Mouse (Mus musculus) heart, postnatal 10 days (tissue): ENCODE measurements around the gene Itga9. TPM values are rescaled to one million over a fixed set of nuclear protein-coding genes. Genes with fewer than 3 reads are reported as not detected.

Experiments used
- DNase-seq, 2 experiments: peaks; one replicate each; pipeline ENCODE4 v3.0.0; 2021
- intact Hi-C: fragments of 180-260 bp; cut with DNase I; formaldehyde crosslinking; loops from one replicate; pipeline ENCODE4 v1.15.1; 2025
- total RNA-seq, 2 experiments: library from RNA; stranded (reverse); gene quantifications; 2 replicates each; pipeline ENCODE4 v1.2.3; 2021

Itga9 gene
- total RNA-seq, 2 experiments from 2014 or later: 107 to 121 TPM

DNA sequence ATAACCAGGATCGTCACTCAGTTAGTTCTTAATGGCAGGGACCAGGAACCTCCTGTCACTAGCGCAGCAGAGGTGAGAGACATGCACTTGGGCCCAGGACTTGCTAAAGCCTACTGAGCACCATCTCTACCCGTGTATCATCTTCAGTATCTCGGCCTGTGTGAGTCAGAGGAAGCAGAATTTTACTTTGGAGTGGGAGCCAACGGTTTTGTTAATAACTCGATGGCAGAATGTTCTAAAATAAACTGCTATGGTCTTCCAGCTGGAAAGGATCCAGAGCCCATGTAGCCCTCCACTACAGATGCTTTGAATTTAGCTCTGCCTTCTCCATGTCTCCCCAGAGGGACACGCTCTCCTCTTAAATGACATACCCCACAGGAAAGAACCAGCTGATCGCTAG is 75.7 kb downstream of the Itga9 start:
- intact Hi-C loops: loop anchor here (5.0 kb wide), 1 partner anchor 190 kb away; no protein-coding TSS in a partner anchor
- DNase-seq: peak in 1 of 2 experiments; percentile 9

DNA sequence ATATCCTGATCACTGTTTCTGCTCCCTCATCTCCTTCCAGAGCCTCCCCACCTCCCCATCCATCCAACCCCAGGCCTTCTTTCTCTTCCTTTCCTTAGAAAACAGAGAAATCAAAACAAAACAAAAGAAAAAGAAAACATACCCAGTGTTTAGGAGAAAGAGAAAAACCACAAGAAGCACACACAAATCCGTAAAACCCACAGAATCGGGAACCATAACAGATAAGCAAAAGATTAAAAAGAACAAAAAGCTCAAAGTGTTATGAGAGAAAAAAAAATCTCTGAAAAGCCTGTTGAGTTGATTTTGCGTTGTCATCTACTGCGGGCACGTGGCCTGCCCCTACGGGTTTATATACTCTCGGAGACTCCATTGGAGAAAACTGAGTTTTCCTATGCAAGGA is 77.0 kb downstream of the Itga9 start:
- intact Hi-C loops: loop anchor here (5.0 kb wide), 1 partner anchor 189 kb away; no protein-coding TSS in a partner anchor
- DNase-seq: no peak

GRCm38 (mm10) chr9:118684343-118684742 is 77.9 kb downstream of the Itga9 start:
- DNase-seq: no peak
- intact Hi-C loops: loop anchor here (2.0 to 5.0 kb wide), 2 partner anchors 78 to 188 kb away; partner anchors contain the start of gene Itga9

DNA sequence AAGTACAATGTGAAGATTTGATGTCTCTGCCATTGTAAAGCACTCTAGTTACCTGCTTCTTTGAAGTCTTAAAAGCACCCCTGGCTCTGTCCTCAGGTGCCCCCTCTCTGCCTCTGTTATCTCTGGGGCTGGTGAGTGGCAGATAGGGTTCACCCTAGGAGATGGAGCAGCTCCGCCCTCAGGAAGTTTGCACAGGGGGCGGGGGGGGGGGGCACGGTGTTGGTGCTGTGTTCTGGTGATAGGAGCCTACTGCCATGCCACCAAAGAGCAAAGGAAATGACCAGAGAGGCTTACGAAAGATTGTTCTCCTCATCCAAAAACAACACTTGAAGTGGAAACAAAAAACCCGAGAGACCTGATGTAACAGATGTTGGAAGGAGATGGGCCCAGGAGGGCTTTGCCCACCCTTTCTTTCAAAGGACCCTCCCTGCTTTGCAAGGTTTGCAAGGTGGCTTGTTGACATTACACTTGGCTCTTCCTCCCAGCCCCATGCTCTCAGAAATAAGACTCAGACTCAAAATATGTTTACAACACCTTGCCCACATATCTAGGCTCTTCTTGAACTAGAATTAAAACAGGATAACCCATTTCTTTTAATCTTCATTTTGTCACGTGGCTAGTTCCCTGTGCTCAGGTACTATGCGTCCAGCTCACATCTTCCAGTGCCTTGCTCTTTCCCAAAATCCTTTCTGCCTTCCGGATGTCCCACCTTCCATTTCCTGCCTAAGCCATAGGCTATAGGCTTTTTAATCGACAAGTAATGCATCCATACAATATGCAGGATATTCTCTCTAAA is 79.9 kb downstream of the Itga9 start:
- DNase-seq: no peak
- intact Hi-C loops: no loop called here

GRCm38 (mm10) chr9:118688248-118688647 is 81.8 kb downstream of the Itga9 start:
- intact Hi-C loops: no loop called here
- no peak for DNase-seq

DNA sequence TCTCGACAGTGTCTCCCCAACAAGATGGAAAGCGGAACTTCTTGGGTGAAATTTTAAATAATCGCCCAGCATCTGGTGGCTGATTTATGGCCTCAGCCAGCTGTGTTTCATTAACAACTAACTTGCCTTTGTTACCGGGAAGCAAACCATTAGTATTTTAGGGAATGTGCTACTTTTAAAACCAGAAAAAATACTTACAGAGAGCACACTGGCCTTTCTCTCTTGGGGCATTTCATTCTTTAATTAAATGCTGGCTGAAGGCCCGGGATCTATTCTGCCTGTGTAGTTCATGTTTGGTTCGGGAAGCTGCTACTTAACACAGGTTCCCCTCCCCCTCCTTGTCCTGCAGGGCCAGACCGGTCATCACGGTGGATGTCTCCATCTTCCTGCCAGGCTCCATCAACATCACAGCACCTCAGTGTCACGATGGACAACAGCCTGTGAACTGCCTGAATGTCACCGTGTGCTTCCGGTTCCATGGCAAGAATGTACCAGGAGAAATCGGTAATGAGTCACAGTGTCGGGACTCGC is 82.5 kb downstream of the Itga9 start:
- peak in 1 of 2 experiments; percentile 48 for DNase-seq
- intact Hi-C loops: no loop called here

GRCm38 (mm10) chr9:118693256-118693655 is 86.8 kb downstream of the Itga9 start:
- peak; percentile 84 to 90 for DNase-seq
- intact Hi-C loops: no loop called here

- intact Hi-C loops: no loop called here
- DNase-seq: peak; percentile 67 to 71
These were observed 87.9 kb downstream of the Itga9 start for GRCm38 (mm10) chr9:118694420-118694825.

DNA sequence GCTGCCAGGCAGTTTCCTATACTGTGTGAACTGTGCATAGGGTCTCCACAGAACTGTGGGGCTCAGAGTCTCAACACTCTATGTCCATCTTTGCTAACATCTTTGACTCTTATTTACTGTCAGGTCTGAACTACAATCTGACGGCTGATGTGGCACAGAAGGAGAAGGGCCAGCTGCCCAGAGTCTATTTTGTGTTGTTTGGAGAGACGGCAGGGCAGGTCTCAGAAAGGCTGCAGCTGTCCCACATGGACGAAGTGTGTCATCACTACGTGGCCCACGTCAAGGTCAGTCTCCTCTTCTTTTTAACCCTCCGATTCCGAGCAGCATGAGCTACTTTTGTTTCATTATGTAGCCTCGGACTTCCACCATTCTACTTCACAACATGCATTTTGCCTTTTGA is 91.7 kb downstream of the Itga9 start:
- intact Hi-C loops: no loop called here
- DNase-seq: no peak

DNA sequence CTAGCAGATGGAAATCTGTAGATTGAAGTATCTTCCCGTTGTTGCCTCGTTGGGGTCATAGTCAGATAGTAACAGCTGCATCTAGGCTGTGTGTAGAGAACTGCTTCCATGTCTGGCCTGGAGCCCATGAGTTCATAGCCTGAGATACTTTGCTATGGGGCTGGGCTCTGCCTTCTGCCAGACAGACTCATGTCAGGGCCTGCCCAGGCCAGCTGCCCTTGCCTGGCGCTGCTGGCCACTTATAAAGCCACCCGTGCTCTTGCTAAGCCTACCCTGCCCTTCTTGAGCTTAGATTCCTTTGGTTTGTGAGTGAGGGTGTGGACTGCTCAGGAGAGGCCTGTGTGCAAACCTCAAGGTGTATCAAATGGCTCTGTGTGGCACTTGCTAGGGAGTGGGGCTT is 93.2 kb downstream of the Itga9 start:
- intact Hi-C loops: no loop called here

DNA sequence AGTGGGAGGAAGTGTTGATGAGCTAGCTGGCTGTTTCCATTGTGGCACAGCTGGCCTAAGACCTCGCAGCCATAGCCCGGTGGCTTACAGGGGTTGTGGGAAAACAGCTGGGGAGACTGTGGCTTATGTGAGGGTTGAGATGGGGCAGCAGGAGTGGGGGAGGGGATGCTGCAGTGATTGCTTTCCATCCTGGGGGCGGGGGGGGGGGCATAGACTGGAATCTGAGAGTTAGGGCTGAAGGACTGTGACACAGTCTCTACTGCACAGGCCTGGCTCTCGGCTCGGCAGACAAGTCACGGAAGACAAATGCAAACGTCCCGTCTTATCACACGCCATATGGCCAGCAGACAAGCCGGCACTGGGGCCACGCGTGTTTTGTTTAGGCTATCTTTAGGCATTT is 94.4 kb downstream of the Itga9 start:
- intact Hi-C loops: no loop called here
- DNase-seq: no peak

More for the DNA sequence above, 93.2 kb downstream of the Itga9 start:
- DNase-seq: peak in 1 of 2 experiments; percentile 54

- intact Hi-C loops: no loop called here
- DNase-seq: no peak
These were observed 95.3 kb downstream of the Itga9 start for GRCm38 (mm10) chr9:118701791-118702190.

- intact Hi-C loops: no loop called here
- DNase-seq: no peak
These were observed 96.7 kb downstream of the Itga9 start for GRCm38 (mm10) chr9:118703146-118703545.

GRCm38 (mm10) chr9:118705381-118706074 is 99.0 kb downstream of the Itga9 start:
- DNase-seq: no peak
- intact Hi-C loops: no loop called here

GRCm38 (mm10) chr9:118706176-118706975 is 99.9 kb downstream of the Itga9 start:
- peak in 1 of 2 experiments; percentile 58 for DNase-seq
- intact Hi-C loops: no loop called here

- intact Hi-C loops: no loop called here
- no peak for DNase-seq
These were observed 104.1 kb downstream of the Itga9 start for GRCm38 (mm10) chr9:118710625-118711024.

DNA sequence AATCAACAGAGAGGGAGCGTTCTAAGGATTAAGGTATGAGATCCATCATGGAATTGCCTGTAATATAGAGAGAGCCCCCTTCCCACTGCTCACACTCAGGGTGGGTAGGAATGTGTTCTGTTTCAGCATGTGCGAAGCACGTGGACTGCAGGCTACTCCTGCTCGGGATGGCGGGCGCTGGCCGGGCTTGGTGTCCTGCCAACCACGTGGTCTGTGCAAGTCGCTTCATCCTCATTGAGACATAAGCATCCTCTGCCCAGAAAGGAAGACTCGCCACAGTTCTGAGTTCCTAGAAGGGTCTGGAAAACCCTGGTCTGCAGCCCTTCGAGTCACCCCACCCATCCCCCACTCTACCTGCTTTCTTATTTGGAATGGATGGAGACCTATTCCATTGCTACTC is 105.3 kb downstream of the Itga9 start:
- intact Hi-C loops: no loop called here
- DNase-seq: no peak

GRCm38 (mm10) chr9:118713515-118713914 is 107.0 kb downstream of the Itga9 start:
- DNase-seq: no peak
- intact Hi-C loops: no loop called here

GRCm38 (mm10) chr9:118714536-118714935 is 108.0 kb downstream of the Itga9 start:
- intact Hi-C loops: no loop called here
- no peak for DNase-seq

DNA sequence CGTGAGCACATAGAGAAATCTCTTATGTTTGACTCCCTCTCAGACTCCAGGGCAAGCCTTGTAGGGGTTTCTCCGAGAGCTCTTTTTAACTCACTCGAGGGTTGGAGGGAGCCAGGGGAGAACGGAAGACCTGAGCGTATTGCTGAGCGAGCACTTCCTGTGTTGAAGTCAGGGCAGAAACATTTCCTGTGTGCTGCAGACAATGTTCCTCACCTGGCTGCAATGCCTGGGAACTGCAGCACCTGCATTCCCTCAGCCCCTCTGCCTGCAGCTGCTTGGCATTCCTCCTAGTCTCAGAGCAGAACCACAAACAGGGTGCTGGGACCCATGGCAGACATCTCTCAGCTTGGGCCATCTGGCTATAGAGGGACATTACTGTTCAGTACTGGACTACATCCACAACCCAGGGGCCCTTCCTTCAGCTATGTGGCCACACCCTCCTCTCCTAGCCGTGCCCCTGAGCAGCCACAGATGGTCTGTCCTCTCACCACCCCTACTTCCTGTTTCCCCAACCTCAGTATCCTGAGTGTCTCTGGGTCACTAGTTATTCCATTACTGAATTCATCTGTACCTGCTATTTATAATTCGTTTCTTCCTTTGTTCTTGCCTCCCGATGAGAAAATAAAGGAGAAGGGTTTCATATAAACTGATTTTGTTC is 109.6 kb downstream of the Itga9 start:
- peak in 1 of 2 experiments; percentile 21 for DNase-seq
- intact Hi-C loops: no loop called here
